Mouse (Mus musculus) thymus, adult 2 months (tissue): ENCODE measurements at regions not wholly inside any gene's neighbourhood (a gene's known extent, or its start where the extent isn't known, plus 50 kb on each side); places are given as distances from the start of the nearest gene placed in this dataset.

Source experiments
- CTCF ChIP-seq: fragments of 200-500 bp; IDR thresholded peaks from 2 replicates; pipeline ENCODE4 v1.5.1; 2012; ENCODE audit warnings: mild to moderate bottlenecking, control low read depth, low read length, moderate library complexity, borderline replicate concordance; ENCODE audit not compliant: control insufficient read depth, poor library complexity, insufficient read depth; ENCODE audit errors: extremely low read depth
- POLR2A ChIP-seq: fragments of 200-500 bp; IDR thresholded peaks from 2 replicates; pipeline ENCODE4 v1.6.1; 2012; ENCODE audit warnings: mild to moderate bottlenecking, low read length, control low read depth, moderate library complexity; ENCODE audit not compliant: control insufficient read depth, poor library complexity, insufficient read depth; ENCODE audit errors: extremely low read depth

GRCm38 (mm10) chr16:95873297-95873696, 117.5 kb downstream of the Psmg1 start:
- TF ChIP-seq POLR2A (no peak), CTCF (no peak)
